Mouse (Mus musculus) small intestine, adult 2 months (tissue): Measurements from ENCODE around the gene Oxct2a.

ENCODE experiments used
- CTCF ChIP-seq: fragments of 200-500 bp; IDR thresholded peaks from 2 replicates; pipeline ENCODE4 v1.5.1; 2012; ENCODE audit warnings: low read depth, mild to moderate bottlenecking, control low read depth, inconsistent platforms, low read length, moderate library complexity, mixed read lengths; ENCODE audit not compliant: insufficient replicate concordance, insufficient read length; ENCODE audit errors: extremely low read depth
- POLR2A ChIP-seq: fragments of 200-500 bp; IDR thresholded peaks from 2 replicates; pipeline ENCODE4 v1.6.1; 2012; ENCODE audit warnings: low read depth, mild to moderate bottlenecking, control low read depth, inconsistent platforms, low read length, moderate library complexity

- TF ChIP-seq CTCF (no peak), POLR2A (no peak)
Observed at GRCm38 (mm10) chr4:123311845-123312244, 11.6 kb downstream of the Oxct2a start.
